Mouse (Mus musculus): ENCODE data around the gene Cyp2c40.
"Not testable (repeated sequence)": the region's sequence is repeated elsewhere in the genome, so short reads cannot be mapped to it uniquely, and the experiment has no call there.

The Cyp2c40 gene

DNA sequence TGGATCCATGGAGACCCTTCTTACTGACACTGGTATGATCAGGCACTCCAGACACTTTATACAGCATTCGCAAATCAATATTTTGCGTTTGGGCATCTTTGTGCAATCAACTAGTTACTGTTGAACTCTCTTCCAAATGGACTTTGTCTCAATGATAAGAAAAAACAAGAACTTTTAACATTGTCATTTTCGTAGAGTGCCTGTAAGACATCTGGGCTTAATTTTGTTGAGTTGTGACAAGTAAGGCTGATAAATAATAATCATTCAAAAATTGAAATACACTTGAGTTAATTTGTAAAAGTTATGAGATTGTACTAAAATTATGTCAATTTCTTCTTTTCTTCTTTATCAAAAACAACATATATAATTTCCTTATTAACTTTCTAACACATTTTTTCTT lies at the start of gene Cyp2c40:
Cyp2c40 (minus strand) TSS at position 101 of the 400 bp plus-strand sequence.
- not testable (repeated sequence) for DNase-seq

DNA sequence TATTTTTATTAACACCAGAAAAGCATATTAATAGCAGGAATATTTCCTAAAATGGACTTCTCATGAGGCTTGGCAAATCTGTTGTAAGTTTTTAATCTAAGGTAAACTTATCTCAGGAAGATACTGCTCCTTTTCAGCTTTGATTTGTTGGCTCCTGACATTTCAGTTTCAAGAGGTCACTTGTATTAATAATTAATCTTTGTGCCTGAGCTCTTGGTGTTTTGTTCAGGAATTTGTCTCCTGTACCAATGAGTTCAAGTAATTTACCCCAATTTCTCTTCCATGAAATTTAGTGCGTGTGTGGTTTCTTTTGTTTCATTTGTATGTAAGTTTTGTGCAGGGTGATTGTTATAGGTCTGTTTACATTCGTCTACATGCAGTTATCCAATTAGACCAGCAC lies 8.3 kb upstream of the Cyp2c40 start:
- not testable (repeated sequence) for DNase-seq

DNA sequence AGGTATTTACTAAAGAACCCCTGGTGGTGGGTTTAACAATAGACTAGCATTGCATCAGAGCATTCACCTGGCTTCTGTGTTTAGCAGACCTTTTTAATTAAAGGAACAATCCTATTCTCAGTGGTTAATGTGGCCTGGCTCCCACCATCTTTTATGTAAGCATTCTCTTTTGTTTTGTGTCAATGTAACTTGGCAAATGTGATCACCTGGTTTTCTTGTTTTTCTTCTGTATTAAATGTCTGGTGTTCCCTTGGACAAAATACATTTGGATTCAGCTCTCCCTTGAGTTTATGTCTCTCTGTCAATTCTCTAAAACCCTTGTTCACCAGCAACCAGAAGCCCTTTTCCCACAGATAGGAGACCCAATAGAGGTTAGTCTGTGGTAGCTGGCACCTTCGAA lies 3.8 kb upstream of the Cyp2c40 start:
- DNase-seq: not testable (repeated sequence)

DNA sequence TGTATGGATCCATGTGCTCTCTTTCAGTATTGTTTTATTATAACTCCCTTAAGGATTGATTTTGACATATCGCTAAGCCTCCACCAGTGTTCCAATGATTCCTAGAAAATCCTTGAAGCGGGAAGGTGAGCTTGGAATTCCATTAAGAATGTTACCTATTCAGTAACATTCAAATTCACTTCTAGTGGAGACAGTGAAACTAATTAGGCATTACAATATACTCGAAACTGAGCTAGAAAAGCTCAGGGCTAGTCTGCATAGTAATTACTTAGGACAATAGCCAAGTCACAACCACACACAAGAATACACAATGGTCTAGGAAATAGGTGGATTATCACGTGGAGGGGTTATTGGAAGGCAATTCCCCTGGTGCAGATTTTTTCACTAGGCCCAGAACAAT lies 3.4 kb upstream of the Cyp2c40 start:
- not testable (repeated sequence) for DNase-seq

DNA sequence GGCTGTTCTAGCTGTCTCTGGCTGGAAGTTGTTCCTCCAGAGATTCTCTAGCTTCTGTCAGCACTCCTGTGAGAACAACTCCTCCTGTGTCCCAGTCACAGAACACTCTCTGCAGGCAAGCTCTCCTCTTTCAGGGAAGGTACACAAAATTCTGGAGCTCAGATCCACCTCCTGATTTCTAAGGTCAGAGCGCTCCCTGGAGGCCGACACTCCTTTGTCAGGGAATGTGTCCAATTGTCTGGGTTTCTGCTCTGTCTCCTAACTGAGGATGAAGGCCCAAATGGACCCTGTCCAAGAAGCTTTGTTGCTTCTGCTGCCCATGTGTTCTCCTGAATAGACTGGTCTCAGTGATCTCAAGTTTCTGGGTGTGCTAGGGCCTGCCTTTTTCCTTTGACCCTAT lies 27.2 kb downstream of the Cyp2c40 start:
- DNase-seq: not testable (repeated sequence)

DNA sequence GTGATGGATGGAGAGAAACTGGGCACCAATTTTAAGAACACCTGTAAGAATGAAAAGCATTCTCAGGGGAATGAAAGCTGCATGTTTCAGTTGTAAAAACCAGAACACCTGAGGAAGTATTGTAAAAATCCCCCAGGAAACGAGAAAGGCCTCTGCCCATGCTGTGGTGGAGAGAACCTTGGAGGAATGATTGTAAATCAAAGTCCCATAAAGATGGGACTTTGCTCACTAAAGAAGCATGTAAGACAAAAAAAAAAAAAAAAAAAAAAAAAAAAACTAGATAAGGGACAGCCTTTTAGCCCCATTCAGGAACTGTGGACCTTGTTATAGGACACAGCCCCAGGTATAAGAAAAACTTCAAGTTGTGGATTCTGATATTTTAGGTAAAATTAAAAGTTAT lies 67.3 kb downstream of the Cyp2c40 start:
- DNase-seq: no peak

DNA sequence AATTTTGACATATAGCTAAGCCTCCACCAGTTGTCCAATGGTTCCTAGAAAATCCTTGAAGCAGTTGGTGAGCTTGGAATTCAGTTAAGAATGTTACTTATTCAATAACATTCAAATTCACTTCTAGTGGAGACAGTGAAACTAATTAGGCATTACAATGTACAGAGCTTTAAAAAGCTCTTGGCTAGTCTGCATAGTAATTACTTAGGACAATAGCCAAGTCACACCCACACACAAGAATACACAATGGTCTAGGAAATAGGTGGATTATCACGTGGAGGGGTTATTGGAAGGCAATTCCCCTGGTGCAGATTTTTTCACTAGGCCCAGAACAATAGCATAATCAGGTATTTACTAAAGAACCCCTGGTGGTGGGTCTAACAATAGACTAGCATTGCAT lies 68.3 kb downstream of the Cyp2c40 start:
- DNase-seq: not testable (repeated sequence)

DNA sequence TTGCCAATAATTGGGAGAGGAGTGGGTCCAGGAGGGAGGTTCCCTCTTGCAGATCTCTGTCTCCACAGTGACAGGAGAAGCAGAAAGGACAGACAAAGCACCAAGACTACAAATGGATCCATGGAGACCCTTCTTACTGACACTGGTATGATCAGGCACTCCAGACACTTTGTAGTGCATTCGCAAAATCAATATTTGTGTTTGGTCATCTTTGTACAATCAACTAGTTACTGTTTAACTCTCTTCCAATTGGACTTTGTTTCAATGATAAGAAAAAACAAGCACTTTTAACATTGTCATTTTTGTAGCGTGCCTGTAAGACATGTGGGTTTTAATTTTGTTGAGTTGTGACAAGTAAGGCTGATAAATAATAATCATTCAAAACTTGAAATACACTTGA lies 71.7 kb downstream of the Cyp2c40 start, which contains the start of gene Cyp2c68:
Cyp2c68 (minus strand) TSS at position 135 of the 400 bp plus-strand sequence.
- DNase-seq: no peak
